Mouse (Mus musculus) limb, embryonic 14.5 days (tissue): Measurements from ENCODE around the gene Acta2. TPM values are rescaled to one million over a fixed set of nuclear protein-coding genes. Genes with fewer than 3 reads are reported as not detected.

Experiments
- ATAC-seq: fragments of 200-750 bp; cut with Nextera tagmentation; 2 replicates; pipeline ENCODE4 v1.8.0; 2017; ENCODE audit warnings: low read depth, moderate number of reproducible peaks, moderate TSS enrichment; ENCODE audit not compliant: low FRiP score
- DNase-seq: peaks from one replicate; pipeline ENCODE4 v3.0.0-alpha.2; 2015; ENCODE audit warnings: low spot score
- H3K27ac ChIP-seq: fragments of 300-500 bp; sonication (generic); replicated peaks from 2 replicates; pipeline ENCODE4 v1.5.1; 2014; ENCODE audit warnings: low read depth, mild to moderate bottlenecking, low read length, moderate library complexity, mixed read lengths
- H3K27me3 ChIP-seq: fragments of 300-500 bp; sonication (generic); 2 replicates; pipeline ENCODE4 v1.6.1; 2014; ENCODE audit warnings: low read length, mixed read lengths; ENCODE audit not compliant: control insufficient read depth, insufficient read depth
- H3K36me3 ChIP-seq: fragments of 300-500 bp; sonication (generic); 2 replicates; pipeline ENCODE4 v1.6.1; 2014; ENCODE audit warnings: mild to moderate bottlenecking, low read length, moderate library complexity, mixed read lengths; ENCODE audit not compliant: control insufficient read depth, insufficient read depth
- H3K4me1 ChIP-seq: fragments of 300-500 bp; sonication (generic); 2 replicates; pipeline ENCODE4 v1.6.1; 2014; ENCODE audit warnings: antibody characterized with exemption, low read length, mixed read lengths; ENCODE audit not compliant: control insufficient read depth, insufficient read depth
- H3K4me2 ChIP-seq: fragments of 300-500 bp; sonication (generic); replicated peaks from 2 replicates; pipeline ENCODE4 v1.6.1; 2014; ENCODE audit warnings: low read depth, mild to moderate bottlenecking, low read length, moderate library complexity; ENCODE audit not compliant: severe bottlenecking
- H3K4me3 ChIP-seq: fragments of 300-500 bp; sonication (generic); replicated peaks from 2 replicates; pipeline ENCODE4 v1.5.1; 2014; ENCODE audit warnings: low read length
- H3K9ac ChIP-seq: fragments of 300-500 bp; sonication (generic); 2 replicates; pipeline ENCODE4 v1.6.1; 2014; ENCODE audit warnings: mild to moderate bottlenecking, low read depth, low read length, moderate library complexity; ENCODE audit not compliant: severe bottlenecking
- H3K9me3 ChIP-seq: fragments of 300-500 bp; sonication (generic); 2 replicates; pipeline ENCODE4 v1.6.1; 2016; ENCODE audit warnings: low read length; ENCODE audit not compliant: control insufficient read depth
- POLR2A ChIP-seq: fragments of 200-500 bp; IDR thresholded peaks from 2 replicates; pipeline ENCODE4 v1.8.0; 2012; ENCODE audit warnings: inconsistent platforms, mild to moderate bottlenecking, moderate library complexity, borderline replicate concordance; ENCODE audit not compliant: insufficient read depth, insufficient read length; ENCODE audit errors: extremely low read depth
- WGBS: fragments of 180-500 bp; shearing (Covaris S2); extraction: QIAGEN DNeasy Blood & Tissue Kit; methylation state at CpG from one replicate; pipeline ENCODE4 v1.1.7; 2014; 5-methylcytosine and 5-hydroxymethylcytosine counted together
- polyA plus RNA-seq, 2 experiments: library from polyadenylated mRNA; depleted of rRNA in 1 of 2; stranded (reverse) in 1 of 2; unstranded in 1 of 2; fragments of >200 nt; fragmentation: Nextera tagmentation in 1 of 2; extraction: Ambion mirVana in 1 of 2; gene quantifications; 2 replicates each; pipeline versions ENCODE4 v1.2.1 to v1.2.3; 2012 to 2014

The Acta2 gene
- polyA plus RNA-seq, 2 experiments: 290 to 313 TPM

- DNase-seq (no peak), ATAC-seq (0 out of 2 replicates have a peak, but pooled peaks have one; percentile 8)
- Histone ChIP-seq H3K4me3 (peak overlapping the region; percentile 72), H3K4me1 (peaks cover 15% of the 10 kb centered on the region), H3K9me3 (no peaks in the 10 kb centered on the region), H3K36me3 (no peaks in the 10 kb centered on the region), H3K27me3 (no peaks in the 10 kb centered on the region), H3K4me2 (peak overlapping the region; percentile 92), H3K27ac (no peak overlapping the region), H3K9ac (peak overlapping the region; percentile 76)
- no peak for TF ChIP-seq POLR2A
- 22% methylated on average over 10 of the region's 10 CpGs for WGBS
These were observed 63.8 kb downstream of the Acta2 start for GRCm38 (mm10) chr19:34191645-34192007.

Other genes starting within 250 kb of the Acta2 start
- 0.59 and 0.73 TPM in 2 replicates for gene Lipk, start 247.3 kb downstream of the Acta2 start, polyA plus RNA-seq (2012; rRNA removed)
- gene Lipk, start 247.3 kb downstream of the Acta2 start, polyA plus RNA-seq (2014; fragmentation: Nextera tagmentation; extraction: Ambion mirVana): 0.95 and 1.8 TPM in 2 replicates
- not detected in 2 replicates for gene Lipn, start 188.2 kb downstream of the Acta2 start, polyA plus RNA-seq (2012; rRNA removed)
- not detected in 2 replicates for gene Lipn, start 188.2 kb downstream of the Acta2 start, polyA plus RNA-seq (2014; fragmentation: Nextera tagmentation; extraction: Ambion mirVana)
- gene Lipm, start 154.7 kb downstream of the Acta2 start, polyA plus RNA-seq (2012; rRNA removed): 4.4 and 6.7 TPM in 2 replicates
- 8.6 and 11.6 TPM in 2 replicates for gene Lipm, start 154.7 kb downstream of the Acta2 start, polyA plus RNA-seq (2014; fragmentation: Nextera tagmentation; extraction: Ambion mirVana)
- 3.1 and 4.9 TPM in 2 replicates for gene Ankrd22, start 89.5 kb downstream of the Acta2 start, polyA plus RNA-seq (2012; rRNA removed)
- 7.5 and 8.9 TPM in 2 replicates for gene Ankrd22, start 89.5 kb downstream of the Acta2 start, polyA plus RNA-seq (2014; fragmentation: Nextera tagmentation; extraction: Ambion mirVana)
- 8.6 and 9.0 TPM in 2 replicates for gene Stambpl1, start 63.4 kb downstream of the Acta2 start, polyA plus RNA-seq (2012; rRNA removed)
- 14.8 and 16.6 TPM in 2 replicates for gene Stambpl1, start 63.4 kb downstream of the Acta2 start, polyA plus RNA-seq (2014; fragmentation: Nextera tagmentation; extraction: Ambion mirVana)
- 1.3 and 1.7 TPM in 2 replicates for gene Fas, start 35.1 kb upstream of the Acta2 start, polyA plus RNA-seq (2012; rRNA removed)
- gene Fas, start 35.1 kb upstream of the Acta2 start, polyA plus RNA-seq (2014; fragmentation: Nextera tagmentation; extraction: Ambion mirVana): 4.2 and 6.1 TPM in 2 replicates
- gene Ch25h, start 219.6 kb upstream of the Acta2 start, polyA plus RNA-seq (2012; rRNA removed): 42.0 and 51.6 TPM in 2 replicates
- gene Ch25h, start 219.6 kb upstream of the Acta2 start, polyA plus RNA-seq (2014; fragmentation: Nextera tagmentation; extraction: Ambion mirVana): 29.3 and 31.3 TPM in 2 replicates